Mouse (Mus musculus) heart, adult 2 months (tissue): ENCODE measurements around the gene Rex1bd.

ENCODE experiments used
- CTCF ChIP-seq: fragments of 200-600 bp; IDR thresholded peaks from 2 replicates; pipeline ENCODE4 v1.8.1; 2022; ENCODE audit warnings: antibody characterized with exemption, mild to moderate bottlenecking, moderate library complexity
- EP300 ChIP-seq: fragments of 200-500 bp; IDR thresholded peaks from 2 replicates; pipeline ENCODE4 v1.6.1; 2011; ENCODE audit warnings: low read depth, low read length, control low read depth; ENCODE audit not compliant: insufficient read depth
- POLR2A ChIP-seq: fragments of 200-500 bp; IDR thresholded peaks from 2 replicates; pipeline ENCODE4 v1.6.1; 2011; ENCODE audit warnings: mild to moderate bottlenecking, low read depth, low read length, control low read depth; ENCODE audit not compliant: insufficient read depth

- TF ChIP-seq CTCF (no peak), POLR2A (no peak), EP300 (0 out of 2 replicates have a peak, but pooled peaks have one; percentile 22)
Observed at GRCm38 (mm10) chr8:70504291-70504716, 2.2 kb downstream of the Rex1bd start.
